Mouse (Mus musculus) WW6 (cell line): ENCODE measurements around the gene Ntn1.

Experiments
- DNase-seq: peaks from one replicate; pipeline ENCODE4 v3.0.0-alpha.2; 2013; ENCODE audit warnings: low read depth, low spot score

Ntn1 gene

GRCm38 (mm10) chr11:68215206-68215912, 185.3 kb downstream of the Ntn1 start:
- DNase-seq: no peak

DNA sequence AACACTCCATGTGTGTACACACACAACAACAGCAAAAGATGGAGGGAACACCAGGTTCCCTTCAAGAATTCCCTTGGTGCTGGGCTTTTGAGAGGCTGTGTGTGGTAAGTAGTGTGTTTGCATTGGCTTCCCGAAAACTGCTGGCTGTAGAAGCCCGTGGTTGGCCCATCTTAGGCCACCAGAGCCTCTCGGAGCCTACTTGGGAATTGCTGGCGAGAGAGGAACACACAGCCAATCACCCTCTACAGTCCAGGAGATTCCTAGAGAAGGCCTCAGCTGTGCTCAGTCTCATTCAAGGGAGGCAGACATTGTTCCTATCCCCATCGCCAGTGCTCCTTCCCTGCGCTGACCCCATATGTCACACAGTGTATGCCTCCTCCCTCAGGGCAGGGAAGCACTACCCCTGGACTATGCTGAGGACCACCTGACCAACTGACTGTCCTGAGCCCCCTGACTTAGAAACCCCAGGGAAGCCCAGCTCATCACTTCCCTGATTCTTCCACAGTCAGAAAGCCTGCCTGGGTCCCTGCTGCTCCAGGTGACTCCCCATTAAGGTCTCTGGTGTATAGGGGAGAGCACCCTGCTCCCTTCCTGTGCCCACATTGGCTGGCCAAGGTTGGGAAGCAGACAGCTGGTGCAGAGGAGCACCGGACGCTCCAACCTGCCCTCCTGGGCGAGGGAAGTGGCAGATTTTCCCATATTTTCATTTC, 186.0 kb downstream of the Ntn1 start:
- no peak for DNase-seq

GRCm38 (mm10) chr11:68213896-68214295, 186.7 kb downstream of the Ntn1 start:
- DNase-seq: no peak

GRCm38 (mm10) chr11:68211924-68212578, 188.6 kb downstream of the Ntn1 start:
- no peak for DNase-seq

DNA sequence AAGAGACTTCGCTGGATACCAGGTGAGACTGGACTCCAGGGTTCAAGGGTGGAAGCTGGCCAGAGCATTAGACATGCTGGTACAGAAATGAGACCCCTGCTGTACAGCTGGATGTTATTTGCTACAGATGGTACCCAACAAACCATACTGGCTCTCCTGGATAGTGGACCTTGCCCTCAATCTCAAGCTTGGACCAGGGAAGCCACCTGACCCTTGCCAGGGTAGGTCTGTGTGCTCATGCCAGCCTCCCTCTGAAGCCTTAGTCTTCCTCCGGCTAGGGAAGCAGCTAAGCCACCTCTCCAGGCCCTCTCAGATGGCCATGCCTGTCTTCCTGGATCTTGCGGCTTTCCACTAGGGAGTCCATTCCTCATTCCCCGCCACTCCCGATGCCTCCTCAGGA, 189.9 kb downstream of the Ntn1 start:
- no peak for DNase-seq

GRCm38 (mm10) chr11:68209506-68209905, 191.1 kb downstream of the Ntn1 start:
- DNase-seq: no peak

DNA sequence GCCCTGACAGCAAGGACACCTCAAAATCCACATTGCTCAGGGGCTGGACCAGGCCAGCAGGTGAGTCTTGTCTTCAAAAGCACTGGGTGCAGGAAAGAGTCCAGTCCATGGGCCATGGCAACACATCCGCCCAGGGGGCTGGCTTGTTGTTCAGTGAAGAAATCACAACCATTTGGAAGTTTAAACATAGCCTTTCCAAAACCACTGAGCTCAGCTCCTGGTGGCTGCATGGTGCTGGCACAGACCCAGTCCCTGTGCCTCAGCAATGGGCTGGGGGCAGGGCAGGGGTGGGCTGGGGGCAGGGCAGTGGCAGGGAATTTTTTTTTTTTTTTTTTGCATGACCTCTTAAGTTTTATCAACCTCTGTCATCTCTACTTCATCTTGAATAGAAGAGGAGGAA, 192.0 kb downstream of the Ntn1 start:
- DNase-seq: no peak

DNA sequence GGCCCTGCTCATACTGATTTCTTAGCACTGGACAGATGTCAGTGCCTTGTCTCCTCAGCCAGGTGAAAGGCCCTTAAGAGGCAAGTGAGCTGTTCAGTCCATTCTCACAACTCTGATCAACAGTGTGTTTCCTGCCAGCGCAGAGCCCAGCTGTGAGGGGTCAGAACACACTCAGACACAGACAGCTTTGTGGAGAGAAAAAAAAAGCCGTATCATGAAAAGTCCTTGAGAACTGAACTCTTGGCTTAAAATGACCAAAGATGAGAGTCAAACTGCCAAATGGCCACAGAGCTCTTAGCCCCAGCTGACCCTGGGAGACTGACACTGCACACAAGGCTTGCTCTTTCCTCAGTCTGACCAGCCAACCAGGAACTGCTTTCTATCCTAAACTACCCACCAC, 192.6 kb downstream of the Ntn1 start:
- no peak for DNase-seq

GRCm38 (mm10) chr11:68205572-68206229, 194.9 kb downstream of the Ntn1 start:
- no peak for DNase-seq

DNA sequence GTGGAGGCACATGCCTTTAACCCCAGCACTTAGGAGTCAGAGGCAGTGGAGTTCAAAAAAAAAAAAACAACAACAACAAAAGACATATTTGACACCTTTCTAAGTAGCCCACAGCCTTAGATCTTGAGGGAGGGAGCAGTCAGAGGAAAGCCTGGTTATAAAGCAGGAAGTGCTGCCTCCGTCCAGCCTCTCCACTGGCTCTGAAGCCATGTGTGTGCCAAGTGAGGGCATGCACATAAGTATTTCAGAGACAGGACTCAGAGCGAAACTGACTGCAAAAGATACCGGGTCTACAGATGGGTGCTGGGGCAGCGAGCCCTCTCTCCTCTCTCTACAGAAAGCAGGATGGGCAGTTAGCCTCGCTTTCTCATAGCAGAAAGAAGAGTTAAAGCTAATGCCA, 196.2 kb downstream of the Ntn1 start:
- no peak for DNase-seq

DNA sequence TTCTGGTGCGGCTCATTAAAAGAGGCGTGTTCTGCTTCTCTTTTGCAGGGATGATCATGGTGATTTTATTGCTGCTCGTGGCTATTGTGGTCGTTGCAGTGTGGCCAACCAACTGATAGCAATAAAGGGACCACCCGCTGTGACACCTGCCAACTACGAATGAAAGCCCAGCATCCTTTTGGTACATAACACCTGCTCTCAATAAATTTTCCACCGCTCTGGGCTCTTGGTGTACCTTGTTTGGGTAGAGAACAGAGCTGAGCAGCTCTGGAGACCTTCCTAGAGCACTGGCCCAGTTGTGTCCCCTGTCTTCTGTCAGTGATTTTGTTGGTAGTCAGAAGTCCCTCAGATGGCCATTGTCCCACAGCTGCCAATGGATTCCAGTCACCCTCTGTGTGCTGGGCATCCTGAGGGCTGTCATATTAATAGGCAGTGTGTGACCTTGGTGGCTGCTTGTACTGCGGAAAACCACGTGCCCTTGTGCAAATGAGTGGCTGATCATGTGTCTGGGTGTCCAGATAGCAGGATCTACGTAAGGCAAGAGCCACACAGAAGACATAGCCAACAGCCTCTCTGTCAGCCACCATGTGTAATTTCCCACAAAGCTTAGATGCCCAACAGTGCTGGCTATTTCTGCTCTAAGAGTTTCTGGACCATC, 196.8 kb downstream of the Ntn1 start:
- DNase-seq: no peak

- no peak for DNase-seq
Measured at GRCm38 (mm10) chr11:68202561-68202960, 198.1 kb downstream of the Ntn1 start.

GRCm38 (mm10) chr11:68201811-68202459, 198.7 kb downstream of the Ntn1 start:
- no peak for DNase-seq

DNA sequence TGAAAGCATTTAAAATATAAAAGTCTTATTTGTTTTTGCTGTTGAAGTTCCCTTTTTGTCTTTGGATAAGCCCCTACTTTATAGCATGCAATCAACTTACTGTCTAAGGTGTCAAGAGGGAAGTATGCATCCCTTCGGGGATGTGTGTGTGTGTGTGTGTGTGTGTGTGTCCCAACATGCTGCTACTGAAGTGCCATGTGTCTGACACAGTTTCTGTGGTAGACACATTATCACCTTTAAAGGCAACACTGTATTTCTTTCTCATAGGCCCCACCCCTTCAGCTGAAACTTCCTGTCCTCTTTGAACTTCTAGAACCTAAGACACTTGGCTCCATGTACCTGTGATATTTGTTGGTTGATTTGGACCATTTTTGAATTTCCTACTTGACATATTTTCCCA, 199.6 kb downstream of the Ntn1 start:
- DNase-seq: no peak

- no peak for DNase-seq
Measured at GRCm38 (mm10) chr11:68200500-68200899, 200.1 kb downstream of the Ntn1 start.

- no peak for DNase-seq
Measured at GRCm38 (mm10) chr11:68199801-68200423, 200.7 kb downstream of the Ntn1 start.

- DNase-seq: no peak
Measured at GRCm38 (mm10) chr11:68199103-68199502, 201.5 kb downstream of the Ntn1 start.

DNA sequence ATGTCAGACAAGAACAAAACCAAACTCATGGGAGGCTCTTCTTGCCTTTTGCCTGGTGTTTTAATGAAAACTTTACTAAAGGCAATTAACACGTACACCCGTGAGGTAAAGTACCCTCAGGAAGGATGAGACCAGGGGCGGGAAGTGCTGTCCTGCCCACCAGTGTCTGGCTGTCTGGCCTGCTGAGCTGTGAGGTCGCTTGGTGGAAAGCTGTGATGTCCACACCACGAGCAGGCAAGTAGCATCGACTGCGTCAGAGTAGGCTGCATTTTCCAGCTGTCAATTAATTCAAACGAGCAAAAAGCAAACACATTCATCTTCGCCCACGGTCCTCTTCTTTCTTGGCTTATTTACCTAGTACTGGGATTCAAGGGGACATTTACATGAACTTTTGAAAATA, 201.9 kb downstream of the Ntn1 start:
- no peak for DNase-seq

DNA sequence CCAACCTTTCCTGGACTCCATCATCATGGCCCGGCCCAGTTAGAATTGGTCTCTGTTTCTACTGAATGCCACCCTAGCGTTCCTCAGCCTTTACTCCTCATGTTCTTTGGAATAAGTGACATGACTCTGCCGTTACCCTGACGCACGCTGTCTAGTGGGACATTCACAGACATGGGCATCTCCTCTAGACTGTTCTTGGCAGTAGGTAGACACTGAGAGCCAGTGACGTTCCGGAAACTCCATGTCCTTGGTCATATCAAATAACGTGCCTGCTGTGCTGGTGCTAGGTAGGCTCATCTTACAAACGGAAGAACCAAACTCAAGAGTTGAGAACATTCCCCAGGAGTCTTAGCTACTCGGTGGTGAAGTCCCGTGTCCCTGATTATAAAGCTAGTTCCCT, 203.2 kb downstream of the Ntn1 start:
- no peak for DNase-seq

DNA sequence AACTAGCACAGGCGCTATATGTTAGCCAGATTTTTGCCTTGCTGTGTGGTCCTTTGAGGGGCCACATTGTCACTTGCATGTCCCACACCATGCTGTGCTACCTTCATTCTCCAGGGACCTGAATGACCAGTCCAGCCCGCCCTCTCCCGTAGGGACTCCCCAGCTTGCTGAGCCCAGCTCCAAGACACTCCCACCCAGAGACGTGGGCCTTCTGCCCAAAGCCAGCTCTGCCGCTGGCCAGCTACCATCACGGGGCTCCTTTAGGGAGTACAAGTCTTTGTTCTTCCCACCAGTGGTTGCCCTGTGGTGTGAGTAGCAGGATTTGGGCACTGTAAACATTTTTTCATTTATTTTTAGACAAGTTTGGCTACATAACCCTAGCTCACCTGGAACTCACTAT, 204.1 kb downstream of the Ntn1 start:
- DNase-seq: no peak

- DNase-seq: no peak
Measured at GRCm38 (mm10) chr11:68195693-68196176, 204.9 kb downstream of the Ntn1 start.
